Mouse (Mus musculus) monocyte, adult 2 months (primary cell): ENCODE measurements around the gene Nvl.

Experiments used
- DNase-seq, 2 experiments: peaks; one replicate each; pipeline ENCODE4 v3.0.0; 2022; ENCODE audit warnings: low spot score in 2 of 2, low read depth in 1 of 2

Nvl gene

DNA sequence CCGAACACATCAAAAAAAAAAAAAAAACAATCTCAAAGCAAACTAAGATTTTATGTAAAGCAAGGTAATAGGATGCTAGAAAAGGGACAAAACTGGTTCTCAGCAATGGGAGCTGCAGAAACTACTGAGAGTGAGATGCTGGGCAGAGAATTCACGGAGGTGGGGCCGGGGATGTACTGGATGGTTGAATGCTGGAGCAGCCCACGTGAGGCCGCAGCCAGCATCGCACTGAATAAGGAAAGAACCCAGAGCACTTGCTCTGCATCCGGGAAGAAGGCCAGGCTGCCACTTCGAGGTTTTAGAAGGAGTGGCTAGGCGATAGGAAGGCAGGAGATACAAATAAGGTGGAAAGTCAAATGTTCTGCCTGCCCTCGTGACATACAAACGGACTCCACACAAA lies 74.3 kb downstream of the Nvl start:
- DNase-seq: no peak

DNA sequence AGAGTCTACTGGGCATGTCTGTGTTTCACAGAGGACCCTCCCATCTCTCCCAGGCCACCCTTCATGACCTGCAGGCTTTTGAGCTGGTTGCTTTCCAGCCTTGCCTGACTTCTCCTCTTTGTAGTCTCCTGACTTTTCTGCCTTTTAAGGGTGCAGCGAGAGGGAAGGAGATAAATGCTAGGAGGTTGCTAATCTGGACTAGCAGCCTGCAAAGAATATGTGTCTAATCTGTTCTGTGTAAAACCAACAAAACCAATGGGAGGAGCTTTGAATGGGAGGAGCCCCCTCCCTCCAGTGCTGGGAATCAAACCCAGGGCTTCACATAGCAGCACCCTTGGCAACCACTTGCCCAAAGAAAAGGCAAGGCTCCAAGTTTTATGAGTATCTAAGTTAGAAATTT lies 75.7 kb downstream of the Nvl start:
- DNase-seq: no peak

DNA sequence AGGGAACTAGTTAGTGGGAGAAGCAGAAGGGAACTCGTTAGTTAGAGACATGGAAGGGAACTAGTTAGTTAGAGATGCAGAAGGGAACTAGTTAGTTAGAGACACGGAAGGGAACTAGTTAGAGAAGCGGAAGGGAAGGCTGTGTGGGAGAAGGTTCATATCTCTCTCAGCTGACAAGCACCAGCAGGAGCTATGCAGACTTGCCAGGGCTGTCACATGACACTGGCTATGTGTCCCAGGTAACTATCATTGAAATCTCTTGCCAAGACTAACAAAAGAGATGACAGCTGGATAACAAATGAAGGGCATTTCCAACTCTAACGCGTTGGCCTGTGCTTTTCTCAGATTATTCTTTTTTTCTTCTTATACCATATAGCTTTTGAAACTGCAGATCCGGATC lies 79.4 kb downstream of the Nvl start:
- no peak for DNase-seq

DNA sequence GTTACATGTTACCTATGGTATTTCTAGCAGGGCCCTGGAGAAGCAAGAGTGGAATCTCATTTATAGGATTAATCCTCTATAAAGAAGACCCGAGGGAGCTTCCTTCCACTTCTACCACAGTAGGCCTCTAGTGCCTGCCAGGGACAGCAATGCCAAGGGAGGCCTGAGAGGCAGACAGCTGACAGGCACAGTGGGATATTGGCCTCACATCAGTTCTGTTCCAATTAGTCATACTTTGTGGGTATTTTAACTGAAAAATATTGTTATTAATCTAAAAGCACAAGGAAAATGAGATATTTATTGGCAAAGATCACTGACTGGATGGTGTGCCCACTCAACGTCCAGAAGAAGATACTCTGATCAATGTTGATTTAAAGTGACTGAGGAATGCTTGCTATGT lies 80.0 kb downstream of the Nvl start:
- no peak for DNase-seq

DNA sequence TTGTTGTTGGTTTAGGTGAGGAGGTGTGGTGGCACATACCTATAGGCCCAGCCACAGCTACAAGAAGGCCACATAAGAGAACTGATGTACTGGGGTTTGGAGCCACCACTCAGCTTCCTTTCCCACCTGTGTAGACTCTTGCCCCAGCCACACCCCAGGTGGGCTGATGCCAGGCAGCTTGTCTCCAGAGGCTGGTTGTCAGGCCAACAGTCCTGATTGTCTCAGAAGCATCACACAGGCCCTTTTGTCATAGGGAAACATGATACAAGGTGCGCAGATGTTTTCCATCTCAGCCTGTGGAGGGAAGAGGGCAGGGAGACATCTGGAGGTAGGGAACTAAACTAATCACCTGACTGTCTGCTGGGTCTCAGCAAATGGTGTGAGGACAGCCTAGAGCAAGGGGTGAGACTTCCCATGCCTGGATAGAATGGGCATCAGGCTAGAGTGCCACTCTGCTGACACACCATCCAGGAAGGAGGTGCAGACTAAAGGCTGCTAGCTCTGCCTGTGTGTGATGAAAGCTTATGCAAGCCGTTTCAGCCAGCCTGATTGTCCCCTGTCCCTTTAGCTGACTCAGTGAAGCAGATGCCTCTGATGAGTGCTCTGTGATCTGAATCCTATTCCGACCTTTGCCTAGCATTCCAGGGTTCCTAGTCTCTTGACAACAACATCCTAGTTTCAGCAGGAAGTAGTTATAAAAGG lies 82.1 kb downstream of the Nvl start:
- no peak for DNase-seq

DNA sequence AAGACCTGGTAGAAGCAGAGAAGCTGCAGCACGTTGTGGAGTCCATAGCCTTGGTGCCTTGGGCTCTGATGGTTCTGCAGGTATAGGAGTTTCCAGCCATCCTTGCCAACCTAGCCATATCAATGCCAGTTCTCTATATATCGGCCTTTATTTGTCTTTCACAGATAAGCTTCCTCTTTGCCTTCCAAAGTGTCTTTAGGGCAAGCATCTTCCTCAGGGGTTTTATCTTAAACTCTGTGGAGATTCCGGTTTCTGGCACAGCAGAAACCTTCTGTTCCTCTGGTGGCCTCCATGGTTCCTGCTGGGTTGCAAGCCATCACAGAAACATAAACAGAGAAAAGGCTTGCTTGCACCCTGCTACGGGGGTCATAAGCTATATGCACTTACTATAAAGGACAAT lies 91.1 kb downstream of the Nvl start:
- no peak for DNase-seq

DNA sequence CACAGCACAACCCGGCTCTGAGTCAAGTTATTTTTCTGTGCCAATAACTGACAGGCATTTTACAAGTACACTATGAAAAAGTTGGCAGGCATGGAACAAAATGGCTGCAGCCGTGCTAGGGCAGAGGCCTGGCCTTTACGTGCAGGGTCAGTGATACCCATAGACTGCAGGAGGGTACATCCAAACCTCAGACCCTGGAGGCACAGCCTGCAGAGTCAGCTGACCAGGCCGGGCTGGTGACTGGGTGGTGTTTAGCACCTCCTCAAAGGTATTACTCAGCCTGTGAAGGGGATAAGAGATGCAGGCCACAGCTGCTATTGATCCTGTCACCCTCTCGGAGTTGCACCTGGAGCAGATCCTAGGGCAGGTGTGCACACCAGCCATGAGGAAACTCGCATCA lies 93.1 kb downstream of the Nvl start, which contains the start of gene 9130409I23Rik:
9130409I23Rik (plus strand) TSS at position 301 of the 400 bp plus-strand sequence.
- no peak for DNase-seq

DNA sequence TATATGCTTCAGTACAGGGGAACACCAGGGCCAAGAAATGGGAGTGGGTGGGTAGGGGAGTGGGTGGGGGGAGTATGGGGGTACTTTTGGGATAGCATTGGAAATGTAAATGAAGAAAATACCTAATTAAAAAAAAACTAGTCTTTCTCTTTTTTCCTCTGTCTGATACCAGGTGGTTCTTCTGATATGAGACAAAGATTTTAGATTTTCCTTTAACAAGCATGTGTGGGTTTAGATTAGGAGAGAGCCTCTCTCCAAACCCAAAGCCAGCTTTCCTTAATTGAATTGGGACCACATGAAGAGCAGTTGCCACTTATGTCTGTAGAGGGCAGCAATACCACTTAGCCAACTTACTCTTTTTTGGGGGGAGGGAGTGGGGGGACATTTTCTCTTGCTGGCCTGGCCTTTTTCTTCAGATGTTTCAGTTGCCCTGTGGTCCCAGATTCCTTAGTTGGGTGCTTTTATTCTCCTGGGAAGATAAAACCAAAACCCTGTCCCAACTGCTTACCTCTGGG lies 94.6 kb downstream of the Nvl start:
- DNase-seq: no peak

DNA sequence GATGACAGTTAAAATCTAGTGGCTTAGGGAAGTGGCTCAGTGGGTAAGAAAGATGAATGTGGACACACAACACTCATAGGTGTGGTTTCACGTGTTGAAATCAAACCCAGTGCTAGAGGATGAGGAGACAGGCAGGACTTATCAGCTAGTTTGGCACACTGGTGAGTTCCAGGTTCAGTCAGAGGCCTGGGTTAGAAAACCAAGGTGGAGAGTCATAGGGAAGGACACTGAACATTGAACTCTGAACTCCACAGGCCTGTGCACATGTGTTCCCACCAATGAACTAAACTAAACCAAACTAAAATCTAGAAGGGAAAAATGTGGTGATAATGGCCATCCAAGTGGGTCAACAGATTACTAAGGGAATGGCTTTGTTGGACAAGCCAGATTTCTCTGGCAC lies 96.5 kb downstream of the Nvl start:
- no peak for DNase-seq

DNA sequence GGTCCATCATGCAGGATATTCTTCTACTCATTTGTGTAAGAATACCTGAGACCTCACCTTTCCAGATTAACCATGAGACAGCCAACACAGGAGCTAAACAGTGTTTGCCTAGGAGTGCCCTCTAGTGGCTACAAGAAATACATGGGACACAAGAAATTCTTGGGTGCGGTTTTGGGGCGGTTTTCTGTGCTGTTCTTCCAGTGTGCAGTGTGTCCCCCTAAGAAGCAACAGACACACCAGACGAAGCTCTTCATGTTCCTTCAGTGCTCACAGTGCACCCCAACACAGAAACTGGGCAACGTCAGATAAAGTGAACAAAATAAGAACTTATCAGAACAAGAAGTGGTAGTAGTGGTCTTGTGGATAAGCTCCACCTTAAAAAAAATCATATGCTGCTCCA lies 104.4 kb downstream of the Nvl start:
- DNase-seq: no peak

DNA sequence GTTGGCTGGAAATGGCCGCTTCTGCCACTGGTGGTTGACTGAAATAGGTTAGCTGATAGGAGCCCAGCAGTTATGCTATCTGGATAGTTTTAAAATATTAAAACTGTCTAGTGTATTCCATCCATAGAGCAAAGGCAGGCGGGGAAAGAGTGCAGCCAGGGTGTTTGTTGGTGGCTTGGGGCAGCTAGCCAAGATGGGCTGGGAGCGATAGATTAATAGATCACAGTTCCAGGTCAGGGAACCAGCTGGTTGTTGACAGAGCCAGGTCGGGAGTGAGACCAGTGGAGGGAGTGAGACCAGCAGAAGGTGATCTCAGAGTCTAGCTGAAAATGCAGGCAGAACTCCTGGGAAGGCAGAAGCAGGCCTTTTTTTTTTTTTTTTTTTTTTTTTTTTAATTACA lies 106.4 kb downstream of the Nvl start:
- no peak for DNase-seq
